Mouse (Mus musculus) embryonic fibroblast, embryonic 13.5 days (primary cell): ENCODE data around the gene Pecam1. TPM values are rescaled to one million over a fixed set of nuclear protein-coding genes. Genes with fewer than 3 reads are reported as not detected.

ENCODE experiments used
- H3K27ac ChIP-seq: 2 replicates; pipeline ENCODE4 v1.5.1; 2012; ENCODE audit warnings: low read length, control low read depth, inconsistent platforms; ENCODE audit not compliant: insufficient read depth
- H3K4me1 ChIP-seq: 2 replicates; pipeline ENCODE4 v1.6.1; 2011; ENCODE audit warnings: low read length; ENCODE audit not compliant: control insufficient read depth, insufficient read depth
- H3K4me3 ChIP-seq: 2 replicates; pipeline ENCODE4 v1.5.1; 2011; ENCODE audit warnings: mild to moderate bottlenecking, control low read depth, low read length; ENCODE audit not compliant: insufficient read depth
- CTCF ChIP-seq: IDR thresholded peaks from 2 replicates; pipeline ENCODE4 v1.5.1; 2011; ENCODE audit warnings: mild to moderate bottlenecking, control low read depth, low read length, moderate library complexity, borderline replicate concordance; ENCODE audit not compliant: insufficient read depth
- POLR2A ChIP-seq: IDR thresholded peaks from 2 replicates; pipeline ENCODE4 v1.6.1; 2011; ENCODE audit warnings: low read depth, mild to moderate bottlenecking, control low read depth, low read length, moderate library complexity
- polyA plus RNA-seq: library from polyadenylated mRNA; stranded (reverse); fragments of >200 nt; gene quantifications from 2 replicates; pipeline ENCODE4 v1.2.4, GENCODE M21; 2011; ENCODE audit warnings: low read depth; ENCODE audit not compliant: missing spikeins, insufficient read length

Gene Pecam1
- polyA plus RNA-seq, 1 experiment, result 1.0 TPM

DNA sequence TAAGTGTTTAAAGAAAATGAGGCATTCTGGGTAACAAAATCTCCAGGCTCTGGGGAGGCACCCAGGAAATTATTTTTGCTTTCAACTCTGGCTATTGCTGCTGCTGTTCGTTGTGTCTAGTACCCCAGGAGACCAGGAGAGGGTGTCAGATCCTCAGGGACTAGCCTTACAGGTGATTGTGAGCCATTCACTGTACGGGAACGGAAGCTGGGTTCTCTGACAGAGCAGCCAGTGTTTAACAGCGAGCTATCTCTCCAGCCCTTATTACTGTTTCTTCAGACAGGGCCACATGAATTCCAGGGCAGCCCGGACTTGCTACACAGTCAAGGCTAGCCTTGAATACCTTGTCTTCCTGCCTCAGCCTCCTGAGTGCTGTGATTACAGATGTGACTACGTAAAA lies 70.6 kb downstream of the Pecam1 start:
- Histone ChIP-seq H3K4me3 (no peak overlapping the region), H3K4me1 (no peaks in the 10 kb centered on the region; the same call in 1 of the 2 replicates), H3K27ac (no peak overlapping the region)
- TF ChIP-seq POLR2A (no peak), CTCF (no peak)

DNA sequence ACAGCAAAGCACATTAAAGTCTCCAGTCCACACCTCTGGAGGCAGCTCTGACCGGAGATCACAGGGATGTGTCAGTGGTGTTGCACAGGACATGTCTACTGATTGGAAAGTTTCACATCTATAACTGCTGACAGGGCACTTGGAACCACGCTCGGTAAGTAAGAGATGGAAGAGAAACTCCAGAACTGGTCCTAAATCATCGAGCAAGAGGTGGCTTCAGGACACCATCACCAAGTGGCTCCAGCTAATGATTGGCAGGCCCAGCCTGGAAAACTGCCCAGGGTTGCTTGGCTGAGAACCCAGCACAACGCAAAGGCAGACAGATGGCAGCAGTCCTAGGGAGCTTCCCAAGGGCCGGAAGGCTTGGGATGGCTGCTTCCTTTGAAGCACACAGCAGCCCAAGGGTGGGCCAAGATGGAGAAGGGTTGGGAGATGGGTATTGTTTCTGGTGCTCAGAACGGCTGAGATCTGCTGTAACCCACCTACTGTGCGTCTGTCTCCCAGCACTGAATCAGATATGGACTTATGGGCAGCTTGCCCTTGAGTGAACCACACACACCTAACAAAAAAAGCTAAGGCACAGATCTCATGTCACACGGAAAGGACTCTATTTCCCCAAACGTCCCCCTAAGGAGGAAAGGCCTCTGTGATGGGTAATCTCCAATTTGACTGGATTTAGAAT lies 72.4 kb downstream of the Pecam1 start:
- TF ChIP-seq POLR2A (no peak), CTCF (no peak)
- Histone ChIP-seq H3K27ac (no peak overlapping the region), H3K4me3 (no peak overlapping the region), H3K4me1 (no peaks in the 10 kb centered on the region; the same call in 1 of the 2 replicates)

DNA sequence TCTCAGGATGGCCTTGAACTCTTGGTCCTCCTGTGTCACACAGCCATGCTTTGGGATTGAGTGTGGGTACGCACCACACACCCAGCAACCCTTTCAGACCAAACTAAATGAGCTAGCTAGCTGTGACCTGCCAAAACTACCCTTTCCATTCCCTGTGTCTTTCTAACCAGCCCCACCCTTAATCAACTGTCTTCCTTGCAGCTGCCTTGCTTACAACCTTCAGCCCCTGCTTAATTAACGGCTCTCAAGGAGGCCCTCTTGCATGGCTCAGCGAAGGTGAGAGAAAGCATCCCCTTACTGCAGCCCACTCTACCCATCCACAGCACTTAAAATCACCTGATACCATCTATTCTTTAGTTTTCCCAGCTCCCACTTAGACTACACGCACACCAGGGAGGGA lies 73.1 kb downstream of the Pecam1 start:
- no peaks in the 10 kb centered on the region; the same call in 1 of the 2 replicates for H3K4me1 ChIP-seq
- no peak overlapping the region for H3K4me3 ChIP-seq
- no peak for TF ChIP-seq CTCF
- TF ChIP-seq POLR2A, result no peak
- H3K27ac ChIP-seq, result no peak overlapping the region

DNA sequence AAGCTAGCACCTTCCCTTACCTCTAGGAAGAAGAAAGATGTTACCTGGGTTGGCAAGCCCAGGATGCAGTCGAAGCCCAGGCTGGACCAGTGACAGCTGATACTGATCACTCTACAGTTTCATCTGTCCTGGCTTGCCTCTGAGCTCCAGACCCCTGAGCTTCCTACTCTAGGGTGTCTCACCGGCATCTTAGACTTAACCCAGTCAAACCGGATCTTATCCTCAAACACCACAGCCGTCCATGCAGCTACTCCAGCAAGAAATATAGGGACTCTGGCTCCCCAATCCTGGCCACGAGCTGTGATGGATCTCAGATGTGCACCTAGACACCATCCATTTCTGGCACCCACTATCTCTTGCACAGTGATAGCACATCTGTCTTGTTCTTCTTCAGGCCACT lies 74.6 kb downstream of the Pecam1 start:
- no peak for TF ChIP-seq POLR2A
- no peak for TF ChIP-seq CTCF
- no peak overlapping the region for H3K27ac ChIP-seq
- H3K4me3 ChIP-seq, result no peak overlapping the region
- H3K4me1 ChIP-seq, result no peaks in the 10 kb centered on the region; the same call in 1 of the 2 replicates

DNA sequence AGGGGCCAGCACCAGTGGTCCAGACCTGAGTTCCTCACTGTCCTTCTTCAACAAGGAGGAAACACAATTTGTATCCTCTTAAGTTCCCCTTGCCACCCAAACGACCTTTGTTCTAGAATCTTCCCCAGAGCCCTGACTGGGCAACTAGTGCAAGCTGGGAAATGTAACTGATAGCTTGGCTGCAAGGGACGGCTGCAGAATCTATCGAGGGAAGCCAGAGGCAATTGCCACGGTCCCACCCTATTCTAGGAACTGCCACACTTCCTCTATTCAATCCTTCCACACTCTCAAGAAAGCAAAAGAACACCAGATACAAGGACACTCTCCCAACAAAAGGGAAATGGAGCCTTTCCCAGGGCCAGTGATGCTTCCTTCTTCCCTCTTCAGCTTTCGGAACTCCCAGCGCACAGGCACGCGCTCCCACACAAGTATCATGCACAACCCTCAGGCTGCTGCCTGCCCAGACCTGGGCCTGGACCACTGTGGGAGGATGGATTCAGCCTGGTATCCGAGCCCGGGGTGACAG lies 75.2 kb downstream of the Pecam1 start:
- H3K4me3 ChIP-seq, result no peak overlapping the region
- H3K4me1 ChIP-seq, result no peaks in the 10 kb centered on the region; the same call in 1 of the 2 replicates
- TF ChIP-seq CTCF, result no peak
- no peak for TF ChIP-seq POLR2A
- 0 out of 2 replicates have a peak overlapping the region, but pooled peaks have one; percentile 1 for H3K27ac ChIP-seq

DNA sequence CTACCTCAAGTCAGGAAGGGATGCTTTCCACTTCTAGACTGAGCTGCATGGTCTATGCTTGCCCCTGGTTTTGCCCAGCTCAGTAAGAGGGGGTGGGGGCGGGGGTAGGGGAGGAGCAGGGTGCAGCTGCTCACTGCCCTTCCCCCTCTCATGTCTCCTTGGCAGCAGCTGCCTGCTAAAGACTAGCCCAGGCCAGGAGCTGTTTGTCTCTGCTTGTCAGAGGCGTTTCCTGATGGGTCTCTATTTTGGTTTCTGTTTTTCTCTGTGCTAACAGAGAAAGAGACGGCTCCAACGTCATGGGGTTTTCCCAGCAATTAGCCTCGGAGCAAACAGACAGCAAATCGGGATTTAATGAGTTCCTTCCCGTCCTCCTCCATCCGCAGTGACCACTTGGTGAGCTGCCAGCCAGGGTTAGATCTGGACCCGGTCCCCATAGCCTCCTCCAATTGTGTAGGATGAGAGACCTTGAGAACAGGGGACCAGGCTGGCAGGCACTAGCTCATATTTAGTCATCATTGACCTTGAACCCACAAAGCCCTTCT lies 75.7 kb downstream of the Pecam1 start:
- no peak for TF ChIP-seq CTCF
- TF ChIP-seq POLR2A, result no peak
- Histone ChIP-seq H3K4me3 (no peak overlapping the region), H3K4me1 (no peaks in the 10 kb centered on the region; the same call in 1 of the 2 replicates), H3K27ac (0 out of 2 replicates have a peak overlapping the region, but pooled peaks have one; percentile 1)

DNA sequence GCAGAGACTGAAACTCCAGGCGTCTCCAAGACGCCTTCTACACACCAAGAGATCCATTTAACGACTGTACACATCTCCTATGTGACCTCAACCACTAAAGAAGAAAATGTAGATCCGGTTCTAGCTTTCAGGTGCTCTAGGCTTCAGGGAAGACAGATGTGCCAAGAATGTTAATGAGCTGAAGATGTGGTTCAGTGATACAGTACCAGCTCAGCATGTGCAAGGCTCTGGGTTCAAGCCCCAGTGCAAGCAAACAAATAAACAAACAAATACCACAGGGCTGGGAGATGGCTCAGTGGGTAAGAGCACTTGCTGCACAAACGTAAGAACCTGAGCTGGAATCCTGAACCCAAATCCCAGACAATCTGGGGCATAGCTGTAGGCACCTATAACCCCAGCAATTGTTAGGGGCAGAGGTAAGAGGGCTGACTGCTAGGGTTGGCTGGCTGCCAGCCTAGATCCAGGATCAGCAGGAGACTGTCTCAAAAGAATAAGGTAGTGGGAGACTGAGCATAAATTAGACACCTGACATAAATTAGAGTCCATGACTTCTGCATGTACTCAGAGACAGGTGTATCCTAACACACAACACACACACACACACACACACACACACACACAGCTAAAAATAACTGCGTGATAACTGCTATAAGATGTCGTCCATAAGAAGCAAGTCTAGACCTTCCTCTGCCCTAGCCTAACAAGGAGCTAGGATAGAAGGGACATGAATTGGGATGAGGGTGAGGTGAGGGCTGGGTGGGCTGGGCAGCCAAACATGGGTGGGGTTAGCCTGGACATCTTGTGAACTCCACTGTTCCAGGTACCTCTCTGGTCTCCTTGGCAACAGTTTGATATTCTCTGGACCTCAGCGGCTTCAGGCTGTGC lies 76.5 kb downstream of the Pecam1 start:
- no peak overlapping the region for H3K27ac ChIP-seq
- no peak overlapping the region for H3K4me3 ChIP-seq
- TF ChIP-seq CTCF, result no peak
- TF ChIP-seq POLR2A, result no peak
- H3K4me1 ChIP-seq, result no peaks in the 10 kb centered on the region; the same call in 1 of the 2 replicates

DNA sequence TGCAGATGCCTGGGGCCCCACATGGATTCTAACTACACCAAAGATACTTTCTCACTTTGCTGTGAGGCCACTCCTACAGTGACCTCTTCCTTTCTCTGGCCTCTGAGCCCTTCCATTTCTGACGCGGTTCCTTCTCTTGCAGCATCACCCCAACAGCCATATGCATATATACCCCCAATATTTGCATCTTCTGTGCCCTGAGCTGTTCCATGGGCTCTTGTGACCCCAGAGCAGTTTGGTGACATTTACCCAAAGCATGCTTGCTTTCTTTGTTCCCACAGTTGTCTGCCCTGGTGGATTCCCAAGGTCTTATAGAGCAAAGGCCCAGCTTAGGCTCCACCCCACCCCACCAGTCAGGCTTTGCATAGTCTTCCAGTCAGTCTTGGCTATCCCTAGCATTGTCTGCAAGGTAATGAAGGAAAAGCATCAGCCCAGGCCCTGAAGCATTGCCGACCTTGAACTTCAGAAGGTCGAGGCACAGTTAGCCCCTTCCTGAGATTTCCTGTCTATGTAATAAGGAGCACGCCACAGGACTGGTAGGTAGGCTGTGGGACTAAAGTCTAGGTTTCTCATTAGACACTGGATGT lies 77.4 kb downstream of the Pecam1 start:
- H3K4me1 ChIP-seq, result no peaks in the 10 kb centered on the region; the same call in 1 of the 2 replicates
- H3K27ac ChIP-seq, result no peak overlapping the region
- no peak overlapping the region for H3K4me3 ChIP-seq
- TF ChIP-seq CTCF, result no peak
- TF ChIP-seq POLR2A, result no peak

DNA sequence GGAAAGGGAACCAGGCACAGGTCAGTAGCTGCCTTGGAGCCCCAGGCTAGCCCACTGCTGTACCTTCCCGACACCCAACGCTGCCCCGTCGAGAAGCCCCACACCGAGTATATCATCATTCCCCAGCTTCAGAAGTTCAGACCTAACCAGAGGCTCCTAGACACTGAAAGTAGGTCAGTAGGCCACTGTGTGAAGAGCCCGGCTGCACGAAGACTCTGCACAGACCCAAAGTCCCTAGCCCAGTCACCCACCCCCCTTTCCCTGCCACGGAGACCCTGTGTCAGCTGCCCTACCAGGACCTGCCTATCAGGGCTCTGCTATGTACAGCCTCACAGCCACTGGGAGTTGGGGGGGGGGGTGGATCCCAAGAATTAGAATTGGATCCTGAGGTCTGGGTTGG lies 78.6 kb downstream of the Pecam1 start:
- Histone ChIP-seq H3K27ac (no peak overlapping the region), H3K4me1 (no peaks in the 10 kb centered on the region; the same call in 1 of the 2 replicates), H3K4me3 (no peak overlapping the region)
- no peak for TF ChIP-seq POLR2A
- TF ChIP-seq CTCF, result no peak
